Mouse (Mus musculus) macrophage (primary cell): Measurements from ENCODE around the gene Abca13. TPM values are rescaled to one million over a fixed set of nuclear protein-coding genes. Genes with fewer than 3 reads are reported as not detected.

Experiments used
- H3K27ac ChIP-seq: fragments of 350-480 bp; formaldehyde crosslinking; 2 replicates; pipeline ENCODE4 v1.9.0; 2021
- H3K36me3 ChIP-seq: fragments of 350-480 bp; formaldehyde crosslinking; 2 replicates; pipeline ENCODE4 v1.9.0; 2021; ENCODE audit errors: inconsistent target
- H3K4me3 ChIP-seq: fragments of 350-480 bp; formaldehyde crosslinking; 2 replicates; pipeline ENCODE4 v1.9.0; 2021; ENCODE audit errors: inconsistent target
- H3K79me2 ChIP-seq: fragments of 350-480 bp; formaldehyde crosslinking; 2 replicates; pipeline ENCODE4 v1.9.0; 2021; ENCODE audit errors: inconsistent target
- WGBS: methylation state at CpG from one replicate; pipeline ENCODE4 v1.1.7; 2026; ENCODE audit warnings: inconsistent platforms; ENCODE audit not compliant: missing documents; 5-methylcytosine and 5-hydroxymethylcytosine counted together
- polyA plus RNA-seq: library from polyadenylated mRNA; stranded (reverse); fragments of 250-400 nt; gene quantifications from 3 replicates; pipeline ENCODE4 v1.2.4, GENCODE M21; 2018; ENCODE audit warnings: inconsistent platforms

The Abca13 gene
- polyA plus RNA-seq, 1 experiment from 2014 or later = 0.04 TPM

DNA sequence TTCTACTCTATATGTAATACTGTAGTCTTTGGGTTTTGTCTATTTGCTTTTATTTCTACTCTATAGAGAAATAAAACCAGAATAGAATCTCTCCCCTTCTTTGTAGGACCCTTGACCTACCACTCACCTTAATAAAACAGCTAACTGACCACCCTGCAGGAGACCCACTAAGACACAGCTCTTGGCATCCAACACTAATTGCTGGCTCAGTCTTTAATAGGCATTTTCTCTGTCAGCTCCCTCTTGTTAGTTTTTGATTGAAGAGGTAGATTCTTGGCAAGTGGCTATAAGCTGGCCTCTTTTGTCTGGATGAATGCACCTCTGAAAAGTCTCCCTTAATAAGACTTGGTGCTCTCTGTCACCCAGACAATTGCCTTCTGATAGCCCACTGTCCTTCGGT, 424.9 kb downstream of the Abca13 start:
- Histone ChIP-seq H3K27ac (no peak overlapping the region), H3K36me3 (no peaks in the 10 kb centered on the region), H3K79me2 (no peaks in the 10 kb centered on the region), H3K4me3 (no peak overlapping the region)
- 100% methylated on average over 1 of the region's 1 CpGs for whole genome bisulfite sequencing

- H3K27ac ChIP-seq = no peak overlapping the region
- no peak overlapping the region for H3K4me3 ChIP-seq
- no peaks in the 10 kb centered on the region for H3K79me2 ChIP-seq
- WGBS = 67% methylated on average over 1 of the region's 1 CpGs
- no peaks in the 10 kb centered on the region for H3K36me3 ChIP-seq
Observed at GRCm38 (mm10) chr11:9619986-9620385, 428.2 kb downstream of the Abca13 start.

- whole genome bisulfite sequencing = 55% methylated on average over 2 of the region's 2 CpGs
- no peaks in the 10 kb centered on the region for H3K79me2 ChIP-seq
- no peak overlapping the region for H3K4me3 ChIP-seq
- no peak overlapping the region for H3K27ac ChIP-seq
- H3K36me3 ChIP-seq = no peaks in the 10 kb centered on the region
Observed at GRCm38 (mm10) chr11:9622888-9623287, 431.1 kb downstream of the Abca13 start.

- WGBS = no CpG with 5 or more reads among the region's 1 CpGs
- no peak overlapping the region for H3K4me3 ChIP-seq
- H3K27ac ChIP-seq = no peak overlapping the region
- H3K79me2 ChIP-seq = no peaks in the 10 kb centered on the region
- H3K36me3 ChIP-seq = no peaks in the 10 kb centered on the region
Observed at GRCm38 (mm10) chr11:9624753-9625152, 433.0 kb downstream of the Abca13 start.

- Histone ChIP-seq H3K4me3 (no peak overlapping the region), H3K36me3 (no peaks in the 10 kb centered on the region), H3K79me2 (no peaks in the 10 kb centered on the region), H3K27ac (no peak overlapping the region)
- WGBS = 100% methylated on average over 1 of the region's 1 CpGs
Observed at GRCm38 (mm10) chr11:9625812-9626211, 434.1 kb downstream of the Abca13 start.

- no peaks in the 10 kb centered on the region for H3K79me2 ChIP-seq
- no peak overlapping the region for H3K4me3 ChIP-seq
- no peaks in the 10 kb centered on the region for H3K36me3 ChIP-seq
- 98% methylated on average over 3 of the region's 3 CpGs for WGBS
- H3K27ac ChIP-seq = no peak overlapping the region
Observed at GRCm38 (mm10) chr11:9647272-9647671, 455.5 kb downstream of the Abca13 start.

GRCm38 (mm10) chr11:9647991-9648390, 456.2 kb downstream of the Abca13 start:
- Histone ChIP-seq H3K36me3 (no peaks in the 10 kb centered on the region), H3K27ac (no peak overlapping the region), H3K4me3 (no peak overlapping the region), H3K79me2 (no peaks in the 10 kb centered on the region)
- whole genome bisulfite sequencing = 80% methylated on average over 3 of the region's 3 CpGs

GRCm38 (mm10) chr11:9666648-9667255, 475.0 kb downstream of the Abca13 start:
- 80% methylated on average over 3 of the region's 3 CpGs for WGBS
- no peaks in the 10 kb centered on the region for H3K36me3 ChIP-seq
- H3K4me3 ChIP-seq = no peak overlapping the region
- no peaks in the 10 kb centered on the region for H3K79me2 ChIP-seq
- no peak overlapping the region for H3K27ac ChIP-seq

DNA sequence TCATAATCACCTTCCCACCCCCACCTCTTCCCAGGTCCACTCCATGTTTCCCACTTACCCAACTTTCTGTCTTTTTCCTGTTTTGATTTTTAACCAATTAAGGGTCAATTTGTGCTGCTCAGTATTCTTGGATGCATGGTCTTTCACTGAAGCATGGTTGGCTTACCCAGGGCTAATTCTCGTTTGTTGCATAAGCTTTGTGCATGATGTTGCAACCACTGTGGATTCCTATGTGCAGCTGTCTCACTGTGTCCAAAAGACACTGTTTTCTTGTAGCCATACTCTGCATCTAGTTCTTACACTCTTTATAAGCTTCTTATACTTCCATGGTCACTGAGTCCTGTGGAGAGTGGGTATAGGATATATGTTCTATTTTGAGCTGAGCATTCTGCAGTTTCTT, 477.7 kb downstream of the Abca13 start:
- Histone ChIP-seq H3K4me3 (no peak overlapping the region), H3K36me3 (no peaks in the 10 kb centered on the region), H3K27ac (no peak overlapping the region), H3K79me2 (no peaks in the 10 kb centered on the region)
- WGBS = 25% methylated on average over 1 of the region's 1 CpGs

DNA sequence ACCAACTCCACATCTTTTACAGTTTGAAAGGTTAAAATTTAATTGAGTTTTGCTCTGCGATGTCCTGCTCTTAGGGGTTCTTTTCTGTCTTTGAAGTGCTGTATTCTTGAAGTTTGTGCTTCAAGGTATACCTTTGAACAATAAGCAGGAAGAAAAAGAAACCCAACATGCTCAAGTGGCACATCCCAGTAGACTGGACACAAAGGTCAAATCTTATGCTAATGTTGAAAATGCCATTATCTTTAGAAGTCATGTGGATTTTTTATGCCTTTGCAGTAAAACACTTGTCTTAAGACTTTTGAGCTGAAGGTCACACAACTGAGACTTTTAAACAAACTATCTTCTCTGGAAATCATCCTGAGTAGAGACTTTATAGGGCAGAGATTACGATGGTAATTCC, 493.2 kb downstream of the Abca13 start:
- Histone ChIP-seq H3K36me3 (no peaks in the 10 kb centered on the region), H3K79me2 (no peaks in the 10 kb centered on the region), H3K27ac (no peak overlapping the region), H3K4me3 (no peak overlapping the region)
- WGBS = 100% methylated on average over 2 of the region's 2 CpGs

DNA sequence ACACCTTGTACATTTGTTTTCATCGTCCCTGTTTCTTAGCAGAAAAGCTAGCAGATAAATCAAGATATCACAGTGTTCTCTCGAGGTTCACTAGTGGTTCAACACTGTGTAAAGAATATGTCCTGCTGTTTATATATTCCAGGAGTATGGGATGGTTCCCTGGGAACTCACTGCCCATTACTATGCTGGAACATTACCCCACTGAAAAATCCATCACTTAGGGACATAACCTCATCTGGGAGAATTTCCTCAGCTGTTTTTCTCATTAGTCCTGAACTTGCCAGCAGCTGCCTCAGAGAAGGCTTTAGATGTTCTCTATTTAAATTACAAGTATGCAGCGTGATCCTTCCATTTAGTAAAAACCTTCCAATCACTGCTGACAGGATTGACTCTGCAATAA, 513.4 kb downstream of the Abca13 start:
- no peak overlapping the region for H3K27ac ChIP-seq
- 89% methylated on average over 3 of the region's 3 CpGs for WGBS
- no peaks in the 10 kb centered on the region for H3K79me2 ChIP-seq
- no peaks in the 10 kb centered on the region for H3K36me3 ChIP-seq
- no peak overlapping the region for H3K4me3 ChIP-seq

DNA sequence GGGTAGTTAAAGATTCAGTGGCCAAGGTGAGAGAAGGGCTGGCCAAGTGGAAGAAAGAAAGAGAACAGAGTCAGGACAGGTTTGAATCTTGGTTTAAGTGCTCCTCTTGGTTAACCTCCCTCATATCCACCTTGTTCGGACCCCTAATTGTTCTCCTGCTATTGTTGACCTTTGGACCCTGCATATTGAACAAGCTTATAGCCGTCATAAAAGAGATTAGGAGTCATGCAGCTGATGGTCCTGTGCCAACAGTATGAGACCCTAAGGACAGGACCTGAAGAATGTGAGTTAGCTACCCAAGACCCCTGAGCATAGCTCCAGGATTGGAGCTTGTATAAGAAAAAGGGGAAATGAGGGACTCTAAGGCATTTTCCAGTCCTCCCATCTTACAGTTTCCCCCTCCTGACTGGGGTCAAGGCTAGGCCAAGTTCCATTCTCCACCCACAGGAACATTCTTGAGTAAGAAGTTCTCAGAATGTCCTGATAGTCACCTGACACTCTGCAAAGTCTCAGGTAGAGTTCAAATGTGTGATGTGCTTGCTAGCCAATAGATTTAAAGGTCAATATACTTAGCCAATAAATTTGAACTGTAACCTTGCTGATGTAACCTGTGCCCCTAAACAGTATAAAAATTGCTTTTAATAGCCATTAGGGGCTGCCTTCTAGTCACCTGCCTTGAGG, 536.2 kb downstream of the Abca13 start:
- H3K27ac ChIP-seq = no peak overlapping the region
- no peaks in the 10 kb centered on the region for H3K79me2 ChIP-seq
- H3K36me3 ChIP-seq = no peaks in the 10 kb centered on the region
- WGBS = 86% methylated on average over 2 of the region's 2 CpGs
- H3K4me3 ChIP-seq = no peak overlapping the region

- no peaks in the 10 kb centered on the region for H3K36me3 ChIP-seq
- WGBS = 93% methylated on average over 1 of the region's 1 CpGs
Observed at GRCm38 (mm10) chr11:9731300-9731699, 539.6 kb downstream of the Abca13 start.

More at GRCm38 (mm10) chr11:9731300-9731699, 539.6 kb downstream of the Abca13 start:
- Histone ChIP-seq H3K79me2 (no peaks in the 10 kb centered on the region), H3K27ac (no peak overlapping the region), H3K4me3 (no peak overlapping the region)
